Mouse (Mus musculus) intestine, embryonic 14.5 days (tissue): ENCODE results near the gene Pex5. TPM values are rescaled to one million over a fixed set of nuclear protein-coding genes. Genes with fewer than 3 reads are reported as not detected.

Source experiments
- ATAC-seq: fragments of 200-750 bp; cut with Nextera tagmentation; replicated peaks from 2 replicates; pipeline ENCODE4 v1.8.0; 2017; ENCODE audit warnings: low read depth, moderate number of reproducible peaks, moderate TSS enrichment, moderate library complexity; ENCODE audit not compliant: low FRiP score, low TSS enrichment
- DNase-seq: peaks from one replicate; pipeline ENCODE4 v3.0.0-alpha.2; 2018; ENCODE audit warnings: low spot score
- H3K27ac ChIP-seq: fragments of 300-500 bp; sonication (generic); 2 replicates; pipeline ENCODE4 v1.5.1; 2014; ENCODE audit warnings: low read depth, mild to moderate bottlenecking, control low read depth
- H3K27me3 ChIP-seq: fragments of 300-500 bp; sonication (generic); replicated peaks from 2 replicates; pipeline ENCODE4 v1.6.1; 2014; ENCODE audit warnings: low read length, control low read depth; ENCODE audit not compliant: control insufficient read depth, insufficient read depth
- H3K36me3 ChIP-seq: fragments of 300-500 bp; sonication (generic); 2 replicates; pipeline ENCODE4 v1.6.1; 2014; ENCODE audit warnings: low read length, control low read depth; ENCODE audit not compliant: control insufficient read depth, insufficient read depth
- H3K4me1 ChIP-seq: fragments of 300-500 bp; sonication (generic); replicated peaks from 2 replicates; pipeline ENCODE4 v1.6.1; 2014; ENCODE audit warnings: low read length, control low read depth, mixed read lengths; ENCODE audit not compliant: control insufficient read depth, insufficient read depth
- H3K4me2 ChIP-seq: fragments of 300-500 bp; sonication (generic); 2 replicates; pipeline ENCODE4 v1.6.1; 2014; ENCODE audit warnings: low read length
- H3K4me3 ChIP-seq: fragments of 300-500 bp; sonication (generic); 2 replicates; pipeline ENCODE4 v1.5.1; 2014; ENCODE audit warnings: low read depth, low read length, control low read depth, mixed read lengths
- H3K9ac ChIP-seq: fragments of 300-500 bp; sonication (generic); 2 replicates; pipeline ENCODE4 v1.6.1; 2014; ENCODE audit warnings: mild to moderate bottlenecking, low read length
- H3K9me3 ChIP-seq: fragments of 300-500 bp; sonication (generic); 2 replicates; pipeline ENCODE4 v1.6.1; 2016; ENCODE audit warnings: low read length, control low read depth; ENCODE audit not compliant: control insufficient read depth
- WGBS: fragments of 180-500 bp; shearing (Covaris S2); extraction: QIAGEN DNeasy Blood & Tissue Kit; methylation state at CpG from one replicate; pipeline ENCODE4 v1.1.7; 2014; 5-methylcytosine and 5-hydroxymethylcytosine counted together
- polyA plus RNA-seq: library from polyadenylated mRNA; unstranded; fragments of >200 nt; fragmentation: Nextera tagmentation; extraction: Ambion mirVana; gene quantifications from 2 replicates; pipeline ENCODE4 v1.2.1, GENCODE M21; 2014

The Pex5 gene
- polyA plus RNA-seq, 1 experiment from 2014 or later: 34.0 TPM

GRCm38 (mm10) chr6:124364328-124364727 is 50.5 kb downstream of the Pex5 start:
- Histone ChIP-seq H3K9ac (no peak overlapping the region), H3K4me1 (no peaks in the 10 kb centered on the region), H3K4me2 (no peak overlapping the region), H3K27ac (no peak overlapping the region), H3K36me3 (no peaks in the 10 kb centered on the region), H3K27me3 (no peaks in the 10 kb centered on the region), H3K9me3 (no peaks in the 10 kb centered on the region), H3K4me3 (no peak overlapping the region)
- DNase-seq (no peak), ATAC-seq (no peak)
- 58% methylated on average over 5 of the region's 5 CpGs for WGBS

- H3K4me3 ChIP-seq: no peak overlapping the region
- ATAC-seq: no peak
- H3K4me2 ChIP-seq: no peak overlapping the region
- H3K36me3 ChIP-seq: no peaks in the 10 kb centered on the region
- no peaks in the 10 kb centered on the region for H3K4me1 ChIP-seq
- no peak for DNase-seq
- no peak overlapping the region for H3K27ac ChIP-seq
- H3K9me3 ChIP-seq: no peaks in the 10 kb centered on the region
- 50% methylated on average over 6 of the region's 6 CpGs for WGBS
- no peak overlapping the region for H3K9ac ChIP-seq
- no peaks in the 10 kb centered on the region for H3K27me3 ChIP-seq
Measured at GRCm38 (mm10) chr6:124360549-124360948, 54.3 kb downstream of the Pex5 start.

DNA sequence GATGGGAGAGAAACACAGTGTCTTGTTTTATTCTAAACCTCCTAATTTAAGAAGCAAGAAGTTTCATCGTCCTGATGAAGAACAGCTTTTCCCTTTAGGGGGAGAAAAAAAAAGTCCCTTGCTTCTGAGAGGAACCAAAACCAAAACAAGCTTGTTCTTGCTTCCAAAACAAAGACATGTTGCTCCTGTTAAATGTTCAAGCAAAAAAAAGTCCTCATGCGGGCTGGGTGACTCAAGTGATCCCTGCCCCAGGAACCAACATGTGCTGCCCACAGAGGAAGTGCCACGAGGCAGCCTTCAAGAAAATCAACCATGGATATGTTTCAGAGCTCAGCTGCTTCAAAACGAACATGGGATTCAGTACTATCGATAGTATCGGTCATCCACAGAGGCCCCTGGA is 55.9 kb downstream of the Pex5 start:
- 79% methylated on average over 6 of the region's 6 CpGs for WGBS
- H3K27me3 ChIP-seq: no peaks in the 10 kb centered on the region
- H3K9me3 ChIP-seq: no peaks in the 10 kb centered on the region
- H3K4me2 ChIP-seq: no peak overlapping the region
- H3K9ac ChIP-seq: no peak overlapping the region
- H3K4me1 ChIP-seq: no peaks in the 10 kb centered on the region
- ATAC-seq (no peak), DNase-seq (no peak)
- H3K4me3 ChIP-seq: no peak overlapping the region
- H3K27ac ChIP-seq: no peak overlapping the region
- no peaks in the 10 kb centered on the region for H3K36me3 ChIP-seq

GRCm38 (mm10) chr6:124353246-124353645 is 61.6 kb downstream of the Pex5 start:
- no peaks in the 10 kb centered on the region for H3K36me3 ChIP-seq
- H3K27me3 ChIP-seq: no peaks in the 10 kb centered on the region
- no peak overlapping the region for H3K27ac ChIP-seq
- H3K4me3 ChIP-seq: no peak overlapping the region
- H3K9me3 ChIP-seq: no peaks in the 10 kb centered on the region
- 72% methylated on average over 2 of the region's 2 CpGs for WGBS
- no peaks in the 10 kb centered on the region for H3K4me1 ChIP-seq
- DNase-seq: no peak
- no peak overlapping the region for H3K4me2 ChIP-seq
- no peak overlapping the region for H3K9ac ChIP-seq
- ATAC-seq: no peak

Other genes starting within 250 kb of the Pex5 start
- gene Vmn2r27, start 183.2 kb downstream of the Pex5 start, polyA plus RNA-seq: not detected in 2 replicates
- 0.07 and 0.19 TPM in 2 replicates for gene Cd163, start 110.4 kb downstream of the Pex5 start, polyA plus RNA-seq
- 4.7 and 5.4 TPM in 2 replicates for gene Clstn3, start 49.7 kb upstream of the Pex5 start, polyA plus RNA-seq
- gene C1rl, start 78.0 kb upstream of the Pex5 start, polyA plus RNA-seq: 0.92 and 1.1 TPM in 2 replicates
- gene C1ra, start 97.3 kb upstream of the Pex5 start, polyA plus RNA-seq: 1.7 and 1.8 TPM in 2 replicates
- 1.3 and 1.6 TPM in 2 replicates for gene C1s1, start 127.3 kb upstream of the Pex5 start, polyA plus RNA-seq
- not detected in 2 replicates for gene C1rb, start 155.2 kb upstream of the Pex5 start, polyA plus RNA-seq
- not detected in 2 replicates for gene C1s2, start 221.0 kb upstream of the Pex5 start, polyA plus RNA-seq
- 75.5 and 79.8 TPM in 2 replicates for gene Lpcat3, start 248.0 kb upstream of the Pex5 start, polyA plus RNA-seq